Comparison of ENCODE assay signal across 14 mouse cellular contexts in genomic region chr12:79968676-79969075, GRCm38 (mm10).
DNase-seq lines count a peak whose midpoint lies in the region; ATAC-seq lines count a peak whose summit lies in the region.
"Had no signal": no experiment of that assay in that cellular context is flagged by ENCODE, and none has a peak within 500 bp of the region (broad histone marks: within the 10 kb centered on the region; RNA-seq: fewer than 3 reads in every experiment).

No protein-coding gene starts in this region.

- ATAC-seq in hindbrain, embryonic 14.5 days (ENCODE audit: low FRiP score) = no peak
- ATAC-seq in hindbrain, embryonic 11.5 days (ENCODE audit: low FRiP score) = no peak
- ATAC-seq in limb, embryonic 12.5 days (ENCODE audit: insufficient number of reproducible peaks, insufficient read depth, low FRiP score, low TSS enrichment, low read depth) = no peak
- no peak for ATAC-seq in kidney, embryonic 16.5 days (ENCODE audit: low FRiP score, low TSS enrichment)

- no peaks in the 10 kb centered on the region for H3K36me3 ChIP-seq in hindbrain, embryonic 14.5 days (replicated peaks; ENCODE audit: control insufficient read depth, insufficient read depth)
- H3K36me3 ChIP-seq in hindbrain, embryonic 11.5 days (ENCODE audit: control insufficient read depth, insufficient read depth, low read length) = no peaks in the 10 kb centered on the region
- H3K36me3 ChIP-seq in limb, embryonic 12.5 days = no peaks in the 10 kb centered on the region
- no peaks in the 10 kb centered on the region for H3K36me3 ChIP-seq in kidney, embryonic 16.5 days (ENCODE audit: insufficient read depth, low read length)
- H3K36me3 ChIP-seq: forebrain, embryonic 12.5 days; heart, embryonic 15.5 days had no signal

- H3K4me1 ChIP-seq in hindbrain, embryonic 14.5 days (replicated peaks; ENCODE audit: control insufficient read depth, insufficient read depth, low read length) = peaks cover 29% of the 10 kb centered on the region
- peaks cover 16% of the 10 kb centered on the region for H3K4me1 ChIP-seq in hindbrain, embryonic 11.5 days (replicated peaks; ENCODE audit: control insufficient read depth, insufficient read depth, low read length)
- H3K4me1 ChIP-seq in limb, embryonic 12.5 days (replicated peaks) = peaks cover 75% of the 10 kb centered on the region
- H3K4me1 ChIP-seq in kidney, embryonic 16.5 days (ENCODE audit: insufficient read depth, low read length) = peaks cover 66% of the 10 kb centered on the region

- DNase-seq in hindbrain, embryonic 14.5 days (ENCODE audit: low spot score) = no peak
- DNase-seq in hindbrain, embryonic 11.5 days (ENCODE audit: low spot score) = no peak
- peak; percentile 4 for DNase-seq in urinary bladder, postnatal 10 days (ENCODE audit: low spot score)
- DNase-seq in urinary bladder, adult 18-20 months (ENCODE audit: low spot score in 2 of 2) = no peak
- DNase-seq in spleen, postnatal 4 days (ENCODE audit: low spot score in 2 of 2) = no peak
- DNase-seq: embryo, embryonic 11 days; kidney, adult 18-20 months; lung, adult 2 months had no signal

- H3K4me3 ChIP-seq in hindbrain, embryonic 14.5 days (replicated peaks; ENCODE audit: low read length) = no peak overlapping the region
- H3K4me3 ChIP-seq in hindbrain, embryonic 11.5 days (ENCODE audit: low read depth, low read length) = no peak overlapping the region
- no peak overlapping the region for H3K4me3 ChIP-seq in limb, embryonic 12.5 days (replicated peaks)
- H3K4me3 ChIP-seq in kidney, embryonic 16.5 days (ENCODE audit: low read length) = no peak overlapping the region
- H3K4me3 ChIP-seq: forebrain, embryonic 12.5 days; heart, embryonic 15.5 days had no signal

- H3K4me2 ChIP-seq in hindbrain, embryonic 14.5 days (replicated peaks) = no peak overlapping the region
- no peak overlapping the region for H3K4me2 ChIP-seq in hindbrain, embryonic 11.5 days (replicated peaks; ENCODE audit: low read depth, low read length)
- no peak overlapping the region for H3K4me2 ChIP-seq in limb, embryonic 12.5 days
- H3K4me2 ChIP-seq in kidney, embryonic 16.5 days (replicated peaks; ENCODE audit: low read depth, low read length) = no peak overlapping the region
- H3K4me2 ChIP-seq: forebrain, embryonic 12.5 days; heart, embryonic 15.5 days; midbrain, embryonic 11.5 days had no signal

- 68% methylated on average over 3 of the region's 3 CpGs for WGBS in hindbrain, embryonic 14.5 days
- 66% methylated on average over 3 of the region's 3 CpGs for WGBS in hindbrain, embryonic 11.5 days
- 65% methylated on average over 3 of the region's 3 CpGs for WGBS in limb, embryonic 12.5 days
- 73% methylated on average over 3 of the region's 3 CpGs for WGBS in kidney, embryonic 16.5 days

- no peak overlapping the region for H3K9ac ChIP-seq in hindbrain, embryonic 14.5 days
- no peak overlapping the region for H3K9ac ChIP-seq in hindbrain, embryonic 11.5 days (ENCODE audit: low read depth, low read length)
- no peak overlapping the region for H3K9ac ChIP-seq in limb, embryonic 12.5 days (replicated peaks)
- H3K9ac ChIP-seq in kidney, embryonic 16.5 days (replicated peaks; ENCODE audit: low read length) = no peak overlapping the region
- H3K9ac ChIP-seq: forebrain, embryonic 12.5 days; heart, embryonic 15.5 days had no signal

- 0 out of 2 replicates have a peak overlapping the region, but pooled peaks have one; percentile 41 for H3K27ac ChIP-seq in hindbrain, embryonic 14.5 days
- no peak overlapping the region for H3K27ac ChIP-seq in hindbrain, embryonic 11.5 days (ENCODE audit: low read depth, low read length)
- H3K27ac ChIP-seq in limb, embryonic 12.5 days = peak overlapping the region; percentile 92; the same call in 1 of the 2 replicates
- H3K27ac ChIP-seq in kidney, embryonic 16.5 days (ENCODE audit: low read length) = no peak overlapping the region

- H3K9me3 ChIP-seq in hindbrain, embryonic 14.5 days (ENCODE audit: control insufficient read depth, low read length) = no peaks in the 10 kb centered on the region
- H3K9me3 ChIP-seq in hindbrain, embryonic 11.5 days (ENCODE audit: control insufficient read depth, low read length) = no peaks in the 10 kb centered on the region
- no peaks in the 10 kb centered on the region for H3K9me3 ChIP-seq in limb, embryonic 12.5 days
- H3K9me3 ChIP-seq in kidney, embryonic 16.5 days (ENCODE audit: low read length) = no peaks in the 10 kb centered on the region
- H3K9me3 ChIP-seq: forebrain, embryonic 12.5 days; heart, embryonic 15.5 days had no signal

- H3K27me3 ChIP-seq in hindbrain, embryonic 14.5 days (ENCODE audit: control insufficient read depth, insufficient read depth, low read length) = no peaks in the 10 kb centered on the region
- H3K27me3 ChIP-seq in hindbrain, embryonic 11.5 days (ENCODE audit: control insufficient read depth, insufficient read depth, low read length) = no peaks in the 10 kb centered on the region
- no peaks in the 10 kb centered on the region for H3K27me3 ChIP-seq in limb, embryonic 12.5 days
- no peaks in the 10 kb centered on the region for H3K27me3 ChIP-seq in kidney, embryonic 16.5 days (ENCODE audit: insufficient read depth, low read length)
- H3K27me3 ChIP-seq: CH12.LX; heart, embryonic 15.5 days had no signal

Comparison
In these comparisons a context has a peak if more than half of its experiments do, and no peak if none do; other contexts are left out.
1. H3K27ac ChIP-seq: peak in hindbrain, embryonic 14.5 days (single experiment) and limb, embryonic 12.5 days (single experiment); none in hindbrain, embryonic 11.5 days (single experiment) and kidney, embryonic 16.5 days (single experiment).